Mouse (Mus musculus) spleen, adult 2 months (tissue): ENCODE measurements around the gene Dffa.

Experiments
- CTCF ChIP-seq: fragments of 200-500 bp; IDR thresholded peaks from 2 replicates; pipeline ENCODE4 v1.5.1; 2011; ENCODE audit warnings: mild to moderate bottlenecking, inconsistent platforms; ENCODE audit not compliant: insufficient read depth, insufficient read length, insufficient replicate concordance; ENCODE audit errors: extremely low read depth
- POLR2A ChIP-seq: fragments of 200-500 bp; IDR thresholded peaks from 2 replicates; pipeline ENCODE4 v1.6.1; 2011; ENCODE audit warnings: low read depth, low read length, inconsistent platforms

- TF ChIP-seq POLR2A (no peak), CTCF (peak; percentile 97)
Observed at GRCm38 (mm10) chr4:149136982-149137770, 33.2 kb downstream of the Dffa start, which contains the start of gene Cenps.
